Mouse (Mus musculus) Patski (cell line): ENCODE data around the gene Galp. TPM values are rescaled to one million over a fixed set of nuclear protein-coding genes. Genes with fewer than 3 reads are reported as not detected.
"Not testable (repeated sequence)": the region's sequence is repeated elsewhere in the genome, so short reads cannot be mapped to it uniquely, and the experiment has no call there.

Experiments
- ATAC-seq: fragments of 100-300 bp; one replicate; pipeline ENCODE4 v1.8.0; 2021
- CTCF ChIA-PET: fragments of 350-600 bp; sonication (Branson Sonifier 250); formaldehyde crosslinking; loops from one replicate; lab custom pipeline; 2022; ENCODE audit warnings: inconsistent platforms; lab: Charles Lee
- POLR2A ChIA-PET: fragments of 350-600 bp; sonication (Branson Sonifier 250); formaldehyde crosslinking; loops from one replicate; lab custom pipeline; 2022; ENCODE audit warnings: antibody characterized with exemption, inconsistent platforms; lab: Charles Lee
- DNase-seq: peaks from one replicate; pipeline ENCODE4 v3.0.0-alpha.2; 2011; ENCODE audit warnings: low read depth, low spot score
- H3K27me3 ChIP-seq: fragments of 371-371 bp; one replicate; pipeline ENCODE4 v1.5.1; 2021
- CTCF ChIP-seq: fragments of 100-300 bp; IDR thresholded peaks from one replicate; pipeline ENCODE4 v1.5.1; 2021
- in situ Hi-C: fragments of 300-500 bp; cut with MboI; formaldehyde crosslinking; loops from 3 replicates; pipeline ENCODE4 v1.11.1; 2018; ENCODE audit warnings: low pct_unique_long_range_greater_than_20kb, mixed read lengths
- polyA plus RNA-seq: library from polyadenylated mRNA; unstranded; gene quantifications from one replicate; pipeline ENCODE4 v1.2.3, GENCODE M21; 2021

Galp gene
- polyA plus RNA-seq, 1 experiment from 2014 or later: not detected

DNA sequence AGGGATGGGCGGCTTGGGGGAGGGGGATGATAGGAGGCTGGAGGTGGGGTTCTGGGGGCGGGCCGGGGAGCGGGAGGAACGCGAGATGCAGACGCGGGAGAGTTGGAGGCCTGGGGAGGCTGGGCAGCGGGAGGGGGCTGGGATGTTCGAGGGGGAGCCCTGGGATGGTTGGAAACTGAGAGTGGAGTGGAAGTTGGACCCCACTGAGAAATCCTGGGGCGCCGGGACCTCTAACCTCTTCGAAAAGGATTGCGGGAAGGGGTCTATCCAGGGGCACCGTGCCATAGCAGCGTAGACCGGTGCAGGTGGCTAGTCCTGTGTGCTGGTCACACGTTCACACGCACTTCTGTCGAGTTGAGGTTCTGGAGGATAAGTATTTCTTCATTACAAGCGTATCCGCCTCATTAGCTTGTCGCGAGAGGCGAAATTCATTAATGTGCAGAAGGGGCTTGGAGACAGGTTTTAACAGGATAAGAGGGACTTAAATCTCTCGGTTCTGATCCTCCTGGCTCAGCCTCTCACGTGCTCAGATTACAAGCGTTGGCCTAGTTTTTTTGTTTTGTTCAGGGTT is 24.1 kb upstream of the Galp start:
- POLR2A ChIA-PET: interaction anchor here (0.8 to 1.4 kb wide), 3 partner anchors 17 to 21 kb away, joined by 3 to 5 read pairs (median 4); partner anchors contain the start of gene Zfp787
- in situ Hi-C loops: loop anchor here (5.0 to 25.0 kb wide), 2 partner anchors 45 to 1110 kb away; partner anchors contain the start of genes U2af2 and Zfp580
- no peak for DNase-seq
- ATAC-seq: peak; percentile 14
- CTCF ChIA-PET: interaction anchor here (1.1 to 7.3 kb wide), 6 partner anchors 12 to 49 kb away, joined by 3 to 47 read pairs (median 5); no protein-coding TSS in a partner anchor
- no peaks in the 10 kb centered on the region for H3K27me3 ChIP-seq
- no peak for TF ChIP-seq CTCF

DNA sequence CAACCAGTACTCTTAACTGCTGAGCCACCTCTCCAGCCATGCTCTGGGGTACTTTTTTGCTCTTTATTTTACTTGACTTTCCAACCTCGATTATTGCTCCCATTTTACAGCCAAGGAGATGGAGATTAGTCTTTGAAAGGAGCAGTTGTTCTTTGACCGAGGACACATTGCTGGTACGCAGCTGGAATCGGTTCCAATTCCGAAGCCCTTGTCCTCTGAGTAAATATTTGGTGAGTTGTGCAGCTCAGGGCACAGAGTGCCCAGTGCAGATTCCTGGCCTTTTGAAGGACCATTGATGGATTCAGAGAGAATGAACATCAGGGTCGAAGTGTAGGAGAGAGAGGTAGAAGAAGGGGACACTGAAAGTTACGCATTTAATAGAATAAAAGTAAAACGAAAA is 23.0 kb upstream of the Galp start:
- POLR2A ChIA-PET: interaction anchor here (0.7 kb wide), 1 partner anchor 1096 kb away, joined by 3 read pairs; no protein-coding TSS in a partner anchor
- TF ChIP-seq CTCF: no peak
- ATAC-seq (no peak), DNase-seq (no peak)
- in situ Hi-C loops: loop anchor here (5.0 to 25.0 kb wide), 2 partner anchors 47 to 1112 kb away; partner anchors contain the start of genes U2af2 and Zfp580
- no peaks in the 10 kb centered on the region for H3K27me3 ChIP-seq
- CTCF ChIA-PET: interaction anchor here (1.2 to 7.3 kb wide), 4 partner anchors 11 to 47 kb away, joined by 3 to 47 read pairs (median 4); no protein-coding TSS in a partner anchor

DNA sequence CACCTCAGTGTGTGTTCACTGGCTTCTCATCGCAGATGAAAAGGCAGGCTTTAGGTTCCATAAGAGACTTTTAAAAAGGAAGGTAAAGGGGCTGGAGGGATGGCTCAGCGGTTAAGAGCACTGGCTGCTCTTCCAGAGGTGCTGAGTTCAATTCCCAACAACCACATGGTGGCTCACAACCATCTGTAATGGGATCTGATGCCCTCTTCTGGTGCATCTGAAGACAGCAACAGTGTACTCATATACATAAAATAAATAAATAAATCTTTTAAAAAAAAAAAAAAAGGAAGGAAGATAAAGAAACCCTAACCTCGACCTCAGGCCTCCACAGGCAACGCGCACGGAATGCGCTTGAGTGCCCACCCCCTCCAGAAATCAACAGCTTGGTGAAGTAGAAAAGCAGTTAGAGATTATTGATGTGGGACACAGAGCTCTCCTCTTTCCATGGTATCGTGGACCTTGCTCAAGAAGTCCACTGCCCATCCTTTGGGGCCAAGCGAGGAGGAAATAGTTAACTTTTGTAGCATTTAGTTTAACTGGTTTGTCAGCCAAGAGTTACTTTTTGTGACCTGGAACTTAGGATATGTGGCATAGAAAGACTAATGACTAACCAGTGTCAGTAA is 22.4 kb upstream of the Galp start:
- not testable (repeated sequence) for H3K27me3 ChIP-seq, ATAC-seq, DNase-seq
- in situ Hi-C loops: loop anchor here (5.0 to 25.0 kb wide), 2 partner anchors 47 to 1112 kb away; partner anchors contain the start of genes U2af2 and Zfp580
- peak; percentile 66 for TF ChIP-seq CTCF
- ChIA-PET POLR2A (interaction anchor here (0.7 kb wide), 1 partner anchor 20 kb away, joined by 3 read pairs; no protein-coding TSS in a partner anchor), CTCF (interaction anchor here (0.9 to 7.3 kb wide), 7 partner anchors 9 to 48 kb away, joined by 3 to 47 read pairs (median 4); no protein-coding TSS in a partner anchor)

DNA sequence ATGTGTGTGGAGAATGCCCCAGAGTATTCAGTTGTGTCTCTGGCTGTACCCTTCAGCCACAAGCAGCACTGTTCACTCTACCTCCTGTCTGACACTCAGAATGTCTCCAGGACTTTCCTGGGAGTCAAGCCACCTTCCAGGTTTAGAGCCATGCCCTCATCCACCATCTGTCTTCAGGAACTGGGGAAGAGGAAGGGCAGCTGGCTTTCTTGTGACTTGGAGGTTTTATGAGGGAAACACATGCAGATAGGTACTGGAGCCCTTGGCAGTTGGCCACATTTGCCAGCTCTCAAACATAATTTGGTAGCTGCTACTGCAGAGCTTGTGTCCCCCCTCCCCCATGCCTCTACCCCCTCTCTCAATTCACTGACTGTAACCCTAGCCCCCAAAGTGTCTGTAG is 17.9 kb upstream of the Galp start:
- ChIA-PET CTCF (no interaction called here), POLR2A (interaction anchor here (0.6 kb wide), 1 partner anchor 947 kb away, joined by 3 read pairs; no protein-coding TSS in a partner anchor)
- in situ Hi-C loops: no loop called here
- no peak for TF ChIP-seq CTCF
- DNase-seq: no peak
- H3K27me3 ChIP-seq: no peaks in the 10 kb centered on the region
- no peak for ATAC-seq

DNA sequence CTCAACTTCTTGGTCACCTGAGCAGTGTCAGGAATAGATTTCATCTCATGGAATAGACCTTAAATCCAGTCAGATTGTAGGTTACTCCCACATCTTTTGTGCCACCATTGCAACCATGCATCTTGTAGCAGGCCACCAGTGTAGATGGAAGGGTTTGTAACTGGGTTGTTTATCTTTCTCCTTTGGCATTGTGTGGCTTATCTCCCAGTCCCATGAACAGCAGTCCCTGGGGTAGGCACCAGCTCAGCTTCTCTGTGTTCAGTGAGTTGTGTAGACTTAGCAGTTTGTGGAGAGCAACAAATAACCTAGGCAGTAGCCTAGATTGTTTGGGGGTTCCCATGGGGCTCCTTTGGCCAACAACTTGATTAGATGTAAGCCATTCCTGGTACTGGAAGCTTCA is 14.0 kb upstream of the Galp start:
- DNase-seq (no peak), ATAC-seq (no peak)
- POLR2A ChIA-PET: no interaction called here
- H3K27me3 ChIP-seq: no peaks in the 10 kb centered on the region
- in situ Hi-C loops: no loop called here
- CTCF ChIA-PET: interaction anchor here (0.8 kb wide), 1 partner anchor 8 kb away, joined by 3 read pairs; no protein-coding TSS in a partner anchor
- no peak for TF ChIP-seq CTCF

DNA sequence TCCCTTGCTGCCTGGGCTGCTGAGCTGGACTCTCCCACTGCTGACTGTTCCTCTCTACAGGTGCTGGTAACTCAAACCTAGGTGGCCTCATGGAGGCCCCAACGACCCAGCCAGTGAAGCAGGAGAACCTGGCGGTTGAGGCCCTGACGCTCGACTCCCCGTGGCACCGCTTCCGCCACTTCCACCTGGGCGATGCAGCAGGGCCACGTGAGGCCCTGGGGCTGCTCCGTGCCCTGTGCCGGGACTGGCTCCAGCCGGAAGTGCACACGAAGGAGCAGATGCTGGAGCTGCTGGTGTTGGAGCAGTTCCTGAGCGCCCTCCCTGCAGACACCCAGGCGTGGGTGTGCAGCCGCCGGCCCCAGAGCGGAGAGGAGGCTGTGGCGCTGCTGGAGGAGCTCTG is 13.1 kb upstream of the Galp start:
- ChIA-PET CTCF (interaction anchor here (2.0 kb wide), 1 partner anchor 10 kb away, joined by 5 read pairs; no protein-coding TSS in a partner anchor), POLR2A (no interaction called here)
- ATAC-seq (no peak), DNase-seq (no peak)
- TF ChIP-seq CTCF: no peak
- in situ Hi-C loops: no loop called here
- no peaks in the 10 kb centered on the region for H3K27me3 ChIP-seq

DNA sequence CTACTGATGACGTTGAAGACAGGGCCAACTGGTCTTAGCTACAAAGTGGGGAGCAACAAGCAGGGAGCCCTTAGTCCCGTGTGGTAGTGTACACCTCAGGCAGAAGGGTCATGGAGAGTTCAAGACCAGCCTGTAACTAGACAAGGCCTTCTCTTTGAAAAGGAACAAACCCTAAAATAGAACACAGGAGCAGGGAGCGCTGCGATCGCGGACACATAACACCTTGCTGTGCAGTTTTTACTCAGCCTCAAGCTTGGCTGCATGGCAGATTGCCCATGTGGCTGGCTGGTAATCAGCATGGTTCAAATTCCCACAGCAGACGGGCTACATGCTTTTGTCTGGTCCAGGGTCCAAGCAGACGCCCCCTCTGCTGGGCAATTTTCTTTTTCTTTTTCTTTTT is 12.4 kb upstream of the Galp start:
- in situ Hi-C loops: no loop called here
- ATAC-seq (no peak), DNase-seq (no peak)
- ChIA-PET CTCF (interaction anchor here (2.0 kb wide), 1 partner anchor 11 kb away, joined by 5 read pairs; no protein-coding TSS in a partner anchor), POLR2A (no interaction called here)
- H3K27me3 ChIP-seq: no peaks in the 10 kb centered on the region
- no peak for TF ChIP-seq CTCF

DNA sequence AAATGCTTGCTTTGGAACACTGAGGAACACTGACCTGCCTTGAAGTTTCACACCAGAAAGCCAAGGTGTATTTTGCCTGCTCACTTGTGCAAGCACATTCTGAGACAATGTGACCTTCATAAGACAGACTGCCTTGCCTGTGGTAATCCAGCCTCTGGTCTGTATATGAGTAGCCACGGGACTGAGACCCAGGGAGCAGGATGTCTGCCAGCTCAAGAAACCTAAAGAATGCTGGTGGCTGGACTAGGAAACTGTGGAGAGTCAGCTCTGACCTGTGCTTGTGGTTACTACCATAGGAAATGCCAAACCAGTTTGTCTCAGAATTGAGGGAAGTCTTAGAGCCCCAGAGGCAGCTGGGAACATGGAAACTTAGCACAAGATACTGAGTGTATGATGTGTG is 11.5 kb upstream of the Galp start:
- in situ Hi-C loops: no loop called here

DNA sequence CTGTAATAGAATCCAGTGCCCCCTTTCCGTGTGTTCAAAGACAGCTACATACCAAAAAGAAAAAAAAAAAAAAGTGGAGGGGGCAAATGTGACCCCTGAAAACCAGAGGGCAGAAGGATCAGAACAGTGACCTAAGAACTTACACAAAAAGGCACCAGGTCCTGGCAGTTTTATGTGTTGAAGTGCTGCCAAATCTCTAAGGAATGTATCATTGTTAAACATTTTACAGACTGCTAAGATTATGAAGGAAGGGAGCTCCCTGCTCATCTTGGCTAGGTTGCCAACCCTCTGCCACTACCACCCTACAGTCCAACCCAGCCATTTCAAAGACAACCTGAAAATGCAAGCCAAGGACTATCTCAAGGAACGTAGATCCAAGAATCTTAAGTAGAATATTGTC is 10.7 kb upstream of the Galp start:
- no peak for TF ChIP-seq CTCF
- no peak for DNase-seq
- no peak for ATAC-seq
- no peaks in the 10 kb centered on the region for H3K27me3 ChIP-seq
- CTCF ChIA-PET: interaction anchor here (1.1 to 1.9 kb wide), 3 partner anchors 8 to 59 kb away, joined by 3 to 9 read pairs (median 5); partner anchors contain the start of gene Galp
- POLR2A ChIA-PET: no interaction called here
- in situ Hi-C loops: no loop called here

More for the DNA sequence above, 11.5 kb upstream of the Galp start:
- TF ChIP-seq CTCF: no peak
- ChIA-PET POLR2A (no interaction called here), CTCF (interaction anchor here (1.1 to 2.0 kb wide), 3 partner anchors 8 to 58 kb away, joined by 3 to 9 read pairs (median 5); no protein-coding TSS in a partner anchor)
- DNase-seq (no peak), ATAC-seq (peak; percentile 29)
- no peaks in the 10 kb centered on the region for H3K27me3 ChIP-seq

DNA sequence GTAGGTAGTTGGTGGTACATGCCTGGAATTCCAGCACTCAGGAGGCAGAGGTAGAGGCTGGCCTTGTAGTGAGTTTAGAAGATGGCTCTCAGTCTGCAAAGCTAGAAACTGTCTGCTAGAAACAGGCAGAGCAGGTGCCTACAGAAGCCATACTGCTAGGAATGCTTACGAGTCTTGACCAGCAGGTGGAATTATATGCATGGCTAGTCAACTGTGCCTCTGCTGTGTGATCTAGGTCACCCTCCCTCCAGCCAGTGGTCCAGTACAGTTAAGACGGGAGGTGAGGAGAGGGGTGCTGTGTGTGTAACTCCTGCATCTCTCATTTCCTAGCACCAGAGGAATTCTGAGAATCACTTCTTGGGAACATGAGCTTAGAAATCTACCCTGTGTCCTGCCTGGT is 10.1 kb upstream of the Galp start:
- POLR2A ChIA-PET: no interaction called here
- DNase-seq: no peak
- H3K27me3 ChIP-seq: no peaks in the 10 kb centered on the region
- CTCF ChIA-PET: interaction anchor here (1.0 to 1.9 kb wide), 3 partner anchors 10 to 60 kb away, joined by 4 to 9 read pairs (median 5); partner anchors contain the start of gene Galp
- ATAC-seq: no peak
- in situ Hi-C loops: no loop called here
- TF ChIP-seq CTCF: no peak
